Mouse (Mus musculus): ENCODE measurements around the gene Tmem41b.

- TF ChIP-seq CTCF (IDR thresholded peaks at IDR 0.05; ENCODE audit: extremely low read depth, insufficient read depth, insufficient read length, insufficient replicate concordance), result no peak
- TF ChIP-seq POLR2A (IDR thresholded peaks at IDR 0.05; ENCODE audit: low read depth, low read length), result no peak
Observed at GRCm38 (mm10) chr7:109975966-109976715, 10.6 kb downstream of the Tmem41b start.

Data from spleen, adult 2 months (tissue).